Mouse (Mus musculus) CD8-positive naive resting alpha-beta T cell, adult 2 months (primary cell): ENCODE results near the gene Tmcc3.

Experiments
- DNase-seq, 2 experiments: peaks; one replicate each; pipeline ENCODE4 v3.0.0; 2022; ENCODE audit warnings: low read depth in 2 of 2, low spot score in 2 of 2

Gene Tmcc3

GRCm38 (mm10) chr10:94625036-94625435, 313.3 kb downstream of the Tmcc3 start:
- DNase-seq: no peak

GRCm38 (mm10) chr10:94625606-94626005, 313.9 kb downstream of the Tmcc3 start:
- DNase-seq: no peak

- no peak for DNase-seq
These were observed 319.1 kb downstream of the Tmcc3 start for GRCm38 (mm10) chr10:94630771-94631280.

- no peak for DNase-seq
These were observed 319.9 kb downstream of the Tmcc3 start for GRCm38 (mm10) chr10:94631541-94632113.

GRCm38 (mm10) chr10:94632245-94632644, 320.5 kb downstream of the Tmcc3 start:
- no peak for DNase-seq

- no peak for DNase-seq
These were observed 326.9 kb downstream of the Tmcc3 start for GRCm38 (mm10) chr10:94638599-94638998.

- DNase-seq: no peak
These were observed 327.5 kb downstream of the Tmcc3 start for GRCm38 (mm10) chr10:94639281-94639680.

GRCm38 (mm10) chr10:94640067-94640466, 328.3 kb downstream of the Tmcc3 start:
- no peak for DNase-seq
